Mouse (Mus musculus) intestine, embryonic 16.5 days (tissue): Measurements from ENCODE around the gene Scnn1a. TPM values are rescaled to one million over a fixed set of nuclear protein-coding genes. Genes with fewer than 3 reads are reported as not detected.

ENCODE experiments used
- ATAC-seq: fragments of 200-750 bp; cut with Nextera tagmentation; 2 replicates; pipeline ENCODE4 v1.8.0; 2017; ENCODE audit warnings: moderate TSS enrichment, moderate library complexity
- H3K27ac ChIP-seq: fragments of 300-500 bp; sonication (generic); 2 replicates; pipeline ENCODE4 v1.5.1; 2014; ENCODE audit warnings: mild to moderate bottlenecking, low read length
- H3K27me3 ChIP-seq: fragments of 300-500 bp; sonication (generic); replicated peaks from 2 replicates; pipeline ENCODE4 v1.6.1; 2014; ENCODE audit warnings: low read length, control low read depth, mixed read lengths; ENCODE audit not compliant: control insufficient read depth, insufficient read depth
- H3K36me3 ChIP-seq: fragments of 300-500 bp; sonication (generic); 2 replicates; pipeline ENCODE4 v1.6.1; 2014; ENCODE audit warnings: low read length, control low read depth; ENCODE audit not compliant: control insufficient read depth, insufficient read depth
- H3K4me1 ChIP-seq: fragments of 300-500 bp; sonication (generic); 2 replicates; pipeline ENCODE4 v1.6.1; 2014; ENCODE audit warnings: low read length, control low read depth, mixed read lengths; ENCODE audit not compliant: control insufficient read depth, insufficient read depth
- H3K4me2 ChIP-seq: fragments of 300-500 bp; sonication (generic); 2 replicates; pipeline ENCODE4 v1.6.1; 2014; ENCODE audit warnings: low read depth, low read length, control low read depth
- H3K4me3 ChIP-seq: fragments of 300-500 bp; sonication (generic); 2 replicates; pipeline ENCODE4 v1.5.1; 2014; ENCODE audit warnings: mild to moderate bottlenecking, low read length
- H3K9ac ChIP-seq: fragments of 300-500 bp; sonication (generic); 2 replicates; pipeline ENCODE4 v1.6.1; 2014; ENCODE audit warnings: low read depth, low read length
- H3K9me3 ChIP-seq: fragments of 300-500 bp; sonication (generic); 2 replicates; pipeline ENCODE4 v1.6.1; 2016; ENCODE audit warnings: low read length, control low read depth; ENCODE audit not compliant: control insufficient read depth
- WGBS: fragments of 180-500 bp; shearing (Covaris S2); extraction: QIAGEN DNeasy Blood & Tissue Kit; methylation state at CpG from one replicate; pipeline ENCODE4 v1.1.7; 2014; 5-methylcytosine and 5-hydroxymethylcytosine counted together
- polyA plus RNA-seq: library from polyadenylated mRNA; unstranded; fragments of >200 nt; fragmentation: Nextera tagmentation; extraction: Ambion mirVana; gene quantifications from 2 replicates; pipeline ENCODE4 v1.2.1, GENCODE M21; 2015

Gene Scnn1a
- polyA plus RNA-seq, 1 experiment from 2014 or later: 5.0 TPM

GRCm38 (mm10) chr6:125363021-125363420 lies 42.6 kb downstream of the Scnn1a start:
- Histone ChIP-seq H3K9ac (0 out of 2 replicates have a peak overlapping the region, but pooled peaks have one; percentile 53), H3K36me3 (peaks cover 26% of the 10 kb centered on the region), H3K4me2 (peak overlapping the region; percentile 22; the same call in 1 of the 2 replicates), H3K9me3 (no peaks in the 10 kb centered on the region), H3K27ac (peak overlapping the region; percentile 61), H3K27me3 (no peaks in the 10 kb centered on the region), H3K4me1 (peaks cover 36% of the 10 kb centered on the region), H3K4me3 (no peak overlapping the region)
- ATAC-seq: 0 out of 2 replicates have a peak, but pooled peaks have one; percentile 4
- 37% methylated on average over 15 of the region's 15 CpGs for WGBS

GRCm38 (mm10) chr6:125363451-125364242 lies 43.2 kb downstream of the Scnn1a start:
- peak; percentile 74 for ATAC-seq
- H3K9ac ChIP-seq: 0 out of 2 replicates have a peak overlapping the region, but pooled peaks have one; percentile 53
- WGBS: 23% methylated on average over 23 of the region's 23 CpGs
- peaks cover 21% of the 10 kb centered on the region for H3K36me3 ChIP-seq
- peak overlapping the region; percentile 73 for H3K27ac ChIP-seq
- H3K9me3 ChIP-seq: no peaks in the 10 kb centered on the region
- H3K4me2 ChIP-seq: peak overlapping the region; percentile 22; the same call in 1 of the 2 replicates
- peaks cover 43% of the 10 kb centered on the region for H3K4me1 ChIP-seq
- no peaks in the 10 kb centered on the region for H3K27me3 ChIP-seq
- H3K4me3 ChIP-seq: no peak overlapping the region

GRCm38 (mm10) chr6:125364448-125364847 lies 44.0 kb downstream of the Scnn1a start:
- H3K9ac ChIP-seq: peak overlapping the region; percentile 25; the same call in 1 of the 2 replicates
- H3K36me3 ChIP-seq: peaks cover 14% of the 10 kb centered on the region
- no peaks in the 10 kb centered on the region for H3K9me3 ChIP-seq
- no peak overlapping the region for H3K4me3 ChIP-seq
- no peak overlapping the region for H3K4me2 ChIP-seq
- 11% methylated on average over 8 of the region's 8 CpGs for WGBS
- ATAC-seq: 0 out of 2 replicates have a peak, but pooled peaks have one; percentile 2
- H3K4me1 ChIP-seq: peaks cover 49% of the 10 kb centered on the region
- no peaks in the 10 kb centered on the region for H3K27me3 ChIP-seq
- peak overlapping the region; percentile 73 for H3K27ac ChIP-seq

- peaks cover 49% of the 10 kb centered on the region for H3K4me1 ChIP-seq
- 84% methylated on average over 5 of the region's 5 CpGs for WGBS
Observed at GRCm38 (mm10) chr6:125365522-125365921, 45.1 kb downstream of the Scnn1a start.

GRCm38 (mm10) chr6:125366133-125366532 lies 45.7 kb downstream of the Scnn1a start:
- Histone ChIP-seq H3K4me2 (no peak overlapping the region), H3K27ac (no peak overlapping the region), H3K27me3 (no peaks in the 10 kb centered on the region), H3K36me3 (peaks cover 12% of the 10 kb centered on the region; the same call in 1 of the 2 replicates), H3K9me3 (no peaks in the 10 kb centered on the region), H3K9ac (no peak overlapping the region), H3K4me1 (peaks cover 49% of the 10 kb centered on the region), H3K4me3 (no peak overlapping the region)
- WGBS: 70% methylated on average over 1 of the region's 1 CpGs
- ATAC-seq: no peak

More at GRCm38 (mm10) chr6:125365522-125365921, 45.1 kb downstream of the Scnn1a start:
- Histone ChIP-seq H3K27ac (no peak overlapping the region), H3K4me3 (no peak overlapping the region), H3K27me3 (no peaks in the 10 kb centered on the region), H3K9me3 (no peaks in the 10 kb centered on the region), H3K4me2 (no peak overlapping the region), H3K36me3 (peaks cover 14% of the 10 kb centered on the region), H3K9ac (no peak overlapping the region)
- ATAC-seq: no peak

GRCm38 (mm10) chr6:125367758-125368371 lies 47.4 kb downstream of the Scnn1a start:
- Histone ChIP-seq H3K27ac (peak overlapping the region; percentile 37; the same call in 1 of the 2 replicates), H3K9ac (no peak overlapping the region), H3K4me3 (no peak overlapping the region), H3K4me1 (peaks cover 35% of the 10 kb centered on the region), H3K4me2 (no peak overlapping the region), H3K27me3 (no peaks in the 10 kb centered on the region), H3K9me3 (no peaks in the 10 kb centered on the region), H3K36me3 (peaks cover 3% of the 10 kb centered on the region; the same call in 1 of the 2 replicates)
- peak; percentile 14; the same call in 1 of the 2 replicates for ATAC-seq
- 49% methylated on average over 4 of the region's 4 CpGs for WGBS

GRCm38 (mm10) chr6:125377042-125377441 lies 56.6 kb downstream of the Scnn1a start:
- ATAC-seq: no peak
- H3K4me3 ChIP-seq: no peak overlapping the region
- no peak overlapping the region for H3K4me2 ChIP-seq
- H3K9ac ChIP-seq: peak overlapping the region; percentile 57; the same call in 1 of the 2 replicates
- 61% methylated on average over 6 of the region's 6 CpGs for WGBS
- H3K27me3 ChIP-seq: peaks cover 12% of the 10 kb centered on the region; the same call in 1 of the 2 replicates
- peaks cover 3% of the 10 kb centered on the region; the same call in 1 of the 2 replicates for H3K36me3 ChIP-seq
- H3K27ac ChIP-seq: no peak overlapping the region
- H3K9me3 ChIP-seq: no peaks in the 10 kb centered on the region
- peaks cover 36% of the 10 kb centered on the region for H3K4me1 ChIP-seq

GRCm38 (mm10) chr6:125377582-125378451 lies 57.4 kb downstream of the Scnn1a start:
- no peaks in the 10 kb centered on the region for H3K36me3 ChIP-seq
- H3K9ac ChIP-seq: peak overlapping the region; percentile 57
- peaks cover 12% of the 10 kb centered on the region; the same call in 1 of the 2 replicates for H3K27me3 ChIP-seq
- H3K9me3 ChIP-seq: no peaks in the 10 kb centered on the region
- H3K4me3 ChIP-seq: peak overlapping the region; percentile 26
- peak overlapping the region; percentile 85 for H3K27ac ChIP-seq
- 35% methylated on average over 16 of the region's 16 CpGs for WGBS
- H3K4me1 ChIP-seq: peaks cover 39% of the 10 kb centered on the region
- peak overlapping the region; percentile 73 for H3K4me2 ChIP-seq
- ATAC-seq: peak; percentile 75
